Mouse (Mus musculus) CH12.LX (cell line): ENCODE measurements around the gene Grin1. TPM values are rescaled to one million over a fixed set of nuclear protein-coding genes. Genes with fewer than 3 reads are reported as not detected.

Source experiments
- DNase-seq: peaks from one replicate; pipeline ENCODE4 v3.0.0-alpha.2; 2013; ENCODE audit errors: extremely low read depth
- H3K27ac ChIP-seq: 2 replicates; pipeline ENCODE4 v1.5.1; 2012; ENCODE audit warnings: low read depth, mild to moderate bottlenecking, control low read depth, moderate library complexity; ENCODE audit not compliant: insufficient read depth
- H3K27me3 ChIP-seq: replicated peaks from 2 replicates; pipeline ENCODE3; 2012; ENCODE audit warnings: inconsistent platforms
- H3K36me3 ChIP-seq, 2 experiments: replicated peaks in 1 of 2; 2 replicates each; pipeline versions ENCODE3 to v1.6.1; 2012; ENCODE audit warnings: inconsistent platforms in 1 of 2, low read length in 1 of 2, mild to moderate bottlenecking in 1 of 2, mixed read lengths in 1 of 2, moderate library complexity in 1 of 2; ENCODE audit not compliant: control insufficient read depth in 1 of 2, insufficient read depth in 1 of 2
- H3K4me1 ChIP-seq, 2 experiments: 2 replicates each; pipeline ENCODE4 v1.6.1; 2012; ENCODE audit warnings: inconsistent platforms in 1 of 2, moderate library complexity in 1 of 2; ENCODE audit not compliant: insufficient read depth in 2 of 2, control insufficient read depth in 1 of 2
- H3K4me2 ChIP-seq: 2 replicates; pipeline ENCODE4 v1.6.1; 2012; ENCODE audit warnings: low read depth, mild to moderate bottlenecking, control low read depth; ENCODE audit not compliant: poor library complexity, insufficient read depth, severe bottlenecking
- H3K4me3 ChIP-seq, 3 experiments: fragments of 150-350 bp in 1 of 3; sonication (generic) in 1 of 3; replicated peaks in 1 of 3; 2 replicates each; pipeline versions ENCODE3 to v1.5.1; 2011 to 2012; ENCODE audit warnings: low read depth in 2 of 3, low read length in 2 of 3, mild to moderate bottlenecking in 2 of 3, moderate library complexity in 2 of 3, control low read depth in 1 of 3, improper control_type of control experiment in 1 of 3, inconsistent platforms in 1 of 3, mixed read lengths in 1 of 3; ENCODE audit not compliant: poor library complexity in 1 of 3
- H3K79me2 ChIP-seq: replicated peaks from 2 replicates; pipeline ENCODE4 v1.6.1; 2012; ENCODE audit warnings: mild to moderate bottlenecking, moderate library complexity; ENCODE audit not compliant: control insufficient read depth, poor library complexity, insufficient read depth, severe bottlenecking; ENCODE audit errors: extremely low read depth
- H3K9ac ChIP-seq: 2 replicates; pipeline ENCODE4 v1.6.1; 2012; ENCODE audit warnings: low read depth, mild to moderate bottlenecking, control low read depth, moderate library complexity; ENCODE audit not compliant: insufficient read depth
- H3K9me3 ChIP-seq: replicated peaks from 2 replicates; pipeline ENCODE3; 2012; ENCODE audit warnings: low read length, inconsistent platforms, mixed read lengths
- CTCF ChIP-seq, 2 experiments: IDR thresholded peaks in 1 of 2; conservative IDR thresholded peaks in 1 of 2; 2 replicates each; pipeline ENCODE4 v1.5.1; 2011 to 2012; ENCODE audit warnings: low read depth in 2 of 2, low read length in 2 of 2, improper control_type of control experiment in 1 of 2, inconsistent platforms in 1 of 2, mild to moderate bottlenecking in 1 of 2, moderate library complexity in 1 of 2
- GABPA ChIP-seq: IDR thresholded peaks from 2 replicates; pipeline ENCODE4 v1.6.1; 2012; ENCODE audit warnings: low read depth, low read length, improper control_type of control experiment, inconsistent platforms; ENCODE audit not compliant: insufficient replicate concordance
- IRF4 ChIP-seq: IDR thresholded peaks from 2 replicates; pipeline ENCODE4 v1.6.1; 2014; ENCODE audit warnings: low read depth, mild to moderate bottlenecking, inconsistent platforms, low read length, improper control_type of control experiment
- JUN ChIP-seq: IDR thresholded peaks from 2 replicates; pipeline ENCODE4 v1.6.1; 2011; ENCODE audit warnings: low read depth, mild to moderate bottlenecking, low read length, improper control_type of control experiment, moderate library complexity; ENCODE audit not compliant: insufficient read depth
- JUND ChIP-seq: conservative IDR thresholded peaks from 2 replicates; pipeline ENCODE4 v1.6.1; 2011; ENCODE audit warnings: low read depth, low read length, improper control_type of control experiment
- MEF2A ChIP-seq: IDR thresholded peaks from 2 replicates; pipeline ENCODE4 v1.6.1; 2014; ENCODE audit warnings: low read depth, mild to moderate bottlenecking, inconsistent platforms, low read length, improper control_type of control experiment, borderline replicate concordance
- MYC ChIP-seq: IDR thresholded peaks from 2 replicates; pipeline ENCODE4 v1.6.1; 2011; ENCODE audit warnings: low read depth, mild to moderate bottlenecking, improper control_type of control experiment, low read length
- NELFE ChIP-seq: IDR thresholded peaks from 2 replicates; pipeline ENCODE4 v1.6.1; 2011; ENCODE audit warnings: low read depth, low read length, improper control_type of control experiment
- POLR2AphosphoS2 ChIP-seq: IDR thresholded peaks from 2 replicates; pipeline ENCODE4 v1.6.1; 2011; ENCODE audit warnings: low read depth, low read length, improper control_type of control experiment
- RAD21 ChIP-seq: IDR thresholded peaks from 2 replicates; pipeline ENCODE4 v1.6.1; 2011; ENCODE audit warnings: low read depth, mild to moderate bottlenecking, low read length, improper control_type of control experiment, moderate library complexity
- SIN3A ChIP-seq: IDR thresholded peaks from 2 replicates; pipeline ENCODE4 v1.6.1; 2012; ENCODE audit warnings: low read length, improper control_type of control experiment, inconsistent platforms
- SMC3 ChIP-seq: IDR thresholded peaks from 2 replicates; pipeline ENCODE4 v1.6.1; 2011; ENCODE audit warnings: low read depth, low read length, improper control_type of control experiment
- TBP ChIP-seq: conservative IDR thresholded peaks from 2 replicates; pipeline ENCODE4 v1.6.1; 2011; ENCODE audit warnings: low read depth, low read length, improper control_type of control experiment
- UBTF ChIP-seq: IDR thresholded peaks from 2 replicates; pipeline ENCODE4 v1.6.1; 2012; ENCODE audit warnings: low read depth, mild to moderate bottlenecking, inconsistent platforms, low read length, improper control_type of control experiment, moderate library complexity
- USF2 ChIP-seq: conservative IDR thresholded peaks from 2 replicates; pipeline ENCODE4 v1.6.1; 2011; ENCODE audit warnings: low read depth, low read length, improper control_type of control experiment
- ZKSCAN1 ChIP-seq: IDR thresholded peaks from 2 replicates; pipeline ENCODE4 v1.6.1; 2012; ENCODE audit warnings: low read depth, inconsistent platforms, low read length, improper control_type of control experiment, borderline replicate concordance
- ZNF384 ChIP-seq: IDR thresholded peaks from 2 replicates; pipeline ENCODE4 v1.6.1; 2012; ENCODE audit warnings: low read depth, low read length, improper control_type of control experiment, inconsistent platforms
- dilution Hi-C: fragments of 300-500 bp; cut with MboI; formaldehyde crosslinking; loops from 2 replicates; pipeline ENCODE4 v1.14.3; 2020; ENCODE audit warnings: low sequenced_read_pairs; ENCODE audit not compliant: extremely low pct_unique_long_range_greater_than_20kb, extremely low pct_ligation_motif_present
- in situ Hi-C: fragments of 300-500 bp; cut with MboI; formaldehyde crosslinking; loops from 3 replicates; pipeline ENCODE4 v1.14.3; 2019; ENCODE audit warnings: low sequenced_read_pairs, low pct_ligation_motif_present, low pct_unique_long_range_greater_than_20kb, mixed read lengths
- polyA plus RNA-seq: library from polyadenylated mRNA; unstranded; fragments of >175 nt; gene quantifications from 2 replicates; pipeline ENCODE4 v1.2.1, GENCODE M21; 2012; ENCODE audit warnings: low read depth; ENCODE audit not compliant: insufficient read length
- total RNA-seq, 2 experiments: library from RNA; depleted of rRNA; stranded (reverse); fragments of 300-350 nt in 1 of 2; fragments of >200 nt in 1 of 2; gene quantifications; 2 replicates each; pipeline ENCODE4 v1.2.3; 2012 to 2014

Gene Grin1
- total and polyA plus RNA-seq, 3 experiments = 0.06 to 0.36 (median 0.17) TPM

DNA sequence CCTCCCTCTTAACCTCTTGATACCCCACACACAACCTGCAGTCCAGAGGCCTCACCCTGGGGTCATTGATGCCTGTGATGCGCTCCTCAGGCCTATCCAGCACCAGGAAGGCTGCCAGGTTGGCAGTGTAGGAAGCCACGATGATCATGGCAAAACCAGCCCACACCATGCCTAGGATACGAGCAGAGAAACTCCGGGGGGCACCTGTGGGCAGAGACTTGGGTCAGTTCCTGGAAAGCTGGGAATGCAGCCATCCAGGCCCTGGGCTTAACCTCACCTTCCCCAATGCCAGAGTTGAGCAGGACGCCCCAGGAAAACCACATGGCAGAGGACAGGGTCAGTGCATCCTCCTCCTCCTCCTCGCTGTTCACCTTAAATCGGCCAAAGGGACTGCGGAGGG lies 21.9 kb downstream of the Grin1 start:
- in situ Hi-C loops = no loop called here
- Histone ChIP-seq H3K27ac (no peak overlapping the region), H3K79me2 (no peaks in the 10 kb centered on the region), H3K9ac (no peak overlapping the region), H3K9me3 (peaks cover 4% of the 10 kb centered on the region), H3K27me3 (peaks cover 81% of the 10 kb centered on the region), H3K36me3 (no peaks in the 10 kb centered on the region), H3K4me2 (no peak overlapping the region), H3K4me1 (peaks cover 0 to 4% of the 10 kb centered on the region in 2 experiments; a peak in 2 of 4 replicates), H3K4me3 (no peak overlapping the region)
- dilution Hi-C loops = no loop called here
- TF ChIP-seq POLR2AphosphoS2 = no peak
- TF ChIP-seq SMC3 = no peak
- no peak for TF ChIP-seq JUN
- TF ChIP-seq GABPA = no peak
- no peak for TF ChIP-seq ZNF384
- no peak for TF ChIP-seq ZKSCAN1
- TF ChIP-seq TBP = no peak
- no peak for DNase-seq

DNA sequence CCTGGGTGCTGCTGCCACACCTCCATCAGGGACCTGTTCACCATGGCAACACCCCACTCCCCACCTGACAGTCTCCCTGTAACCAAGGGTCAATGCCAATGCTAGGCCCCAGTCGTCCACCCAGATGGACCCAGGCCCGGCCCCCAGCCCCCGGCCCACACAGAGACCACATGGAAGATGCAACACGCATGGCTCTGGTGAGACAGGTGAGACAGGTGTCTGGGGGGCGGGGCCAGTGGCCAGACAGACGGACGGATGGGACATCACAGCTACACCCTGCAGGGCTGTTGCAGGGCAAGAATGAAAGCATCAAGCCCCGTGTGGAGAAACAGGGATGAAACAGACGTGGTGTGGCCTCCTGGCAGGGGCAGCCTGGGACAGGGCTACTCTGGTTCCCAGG lies 25.3 kb downstream of the Grin1 start:
- dilution Hi-C loops = no loop called here
- Histone ChIP-seq H3K4me2 (no peak overlapping the region), H3K4me3 (no peak overlapping the region), H3K36me3 (no peaks in the 10 kb centered on the region)
- in situ Hi-C loops = no loop called here
- TF ChIP-seq IRF4 (no peak), MYC (no peak), NELFE (no peak), USF2 (no peak), TBP (no peak), JUND (no peak), UBTF (no peak)
- TF ChIP-seq, all 38 proteins: peak for 0
- Histone ChIP-seq H3K27me3 (peaks cover 80% of the 10 kb centered on the region), H3K79me2 (no peaks in the 10 kb centered on the region), H3K9me3 (no peaks in the 10 kb centered on the region), H3K4me1 (peaks cover 2 to 4% of the 10 kb centered on the region in 2 experiments; a peak in 3 of 4 replicates), H3K27ac (no peak overlapping the region), H3K9ac (no peak overlapping the region)
- no peak for DNase-seq

DNA sequence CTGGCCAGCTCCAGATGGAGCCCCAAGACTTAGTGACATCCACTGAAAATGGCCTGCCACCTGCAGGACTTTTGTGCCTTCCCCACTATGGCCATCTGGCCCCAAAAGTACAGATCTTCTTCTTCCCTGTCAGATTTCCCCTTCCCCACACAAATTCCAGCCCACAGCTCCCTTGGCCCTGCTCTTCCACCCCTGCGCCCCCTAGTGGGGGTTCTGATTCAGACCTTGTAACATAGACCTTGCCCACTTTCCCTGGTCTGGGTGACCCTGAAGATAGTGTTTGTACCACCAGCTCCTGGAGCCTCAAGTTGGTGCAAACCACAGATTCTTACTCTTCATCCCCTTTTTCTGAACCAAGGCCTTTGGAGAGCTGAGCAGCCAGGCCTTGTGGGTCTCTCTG lies 26.1 kb downstream of the Grin1 start:
- Histone ChIP-seq H3K9me3 (no peaks in the 10 kb centered on the region), H3K79me2 (no peaks in the 10 kb centered on the region), H3K9ac (no peak overlapping the region), H3K36me3 (no peaks in the 10 kb centered on the region), H3K4me3 (no peak overlapping the region), H3K4me1 (peaks cover 2 to 4% of the 10 kb centered on the region in 2 experiments; a peak in 3 of 4 replicates), H3K27ac (no peak overlapping the region), H3K27me3 (peaks cover 72% of the 10 kb centered on the region), H3K4me2 (peak overlapping the region; percentile 78)
- in situ Hi-C loops (no loop called here), dilution Hi-C loops (no loop called here)
- TF ChIP-seq MEF2A = no peak
- peak; percentile 34 for TF ChIP-seq RAD21
- no peak for TF ChIP-seq ZNF384
- peak; percentile 78 for TF ChIP-seq SMC3
- TF ChIP-seq CTCF (conservative IDR thresholded peaks at IDR 0.05 in 1 of 2, IDR thresholded peaks at IDR 0.05 in 1 of 2; ENCODE audit: low read depth in 2 of 2, low read length in 2 of 2) = peak; percentile 45 to 79
- 0 out of 2 replicates have a peak, but pooled peaks have one; percentile 19 for TF ChIP-seq UBTF
- TF ChIP-seq SIN3A = peak; percentile 45; the same call in 1 of the 2 replicates
- peak; percentile 65 for DNase-seq
